Mouse (Mus musculus) ES-E14 (cell line): ENCODE data around the gene Plod3.

ENCODE experiments used
- HCFC1 ChIP-seq: IDR thresholded peaks from 2 replicates; pipeline ENCODE4 v1.6.1; 2012; ENCODE audit warnings: low read length, inconsistent platforms, borderline replicate concordance; ENCODE audit not compliant: insufficient read depth
- MAFK ChIP-seq: IDR thresholded peaks from 2 replicates; pipeline ENCODE4 v1.6.1; 2014; ENCODE audit warnings: mild to moderate bottlenecking, low read depth, low read length, inconsistent platforms; ENCODE audit not compliant: insufficient read depth
- ZNF384 ChIP-seq: IDR thresholded peaks from 2 replicates; pipeline ENCODE4 v1.6.1; 2012; ENCODE audit warnings: low read depth, low read length, inconsistent platforms

- TF ChIP-seq ZNF384 (no peak), MAFK (no peak), HCFC1 (no peak)
Measured at GRCm38 (mm10) chr5:137032641-137033074, 45.8 kb downstream of the Plod3 start.
